In genomic region chr5:142179304-142179703, GRCm38 (mm10) we compare ENCODE assay signal across 13 mouse cellular contexts.
DNase-seq lines count a peak whose midpoint lies in the region; ATAC-seq and TF ChIP-seq lines count a peak whose summit lies in the region.
"Had no signal": no experiment of that assay in that cellular context is flagged by ENCODE, and none has a peak within 500 bp of the region (broad histone marks: within the 10 kb centered on the region; RNA-seq: fewer than 3 reads in every experiment).

No protein-coding gene starts in this region.

- H3K4me3 ChIP-seq in forebrain, embryonic 10.5 days = peak overlapping the region; percentile 27; the same call in 1 of the 2 replicates
- H3K4me3 ChIP-seq in hindbrain, embryonic 16.5 days (ENCODE audit: low read length) = no peak overlapping the region
- no peak overlapping the region for H3K4me3 ChIP-seq in neural tube, embryonic 13.5 days
- H3K4me3 ChIP-seq in lung, postnatal 0 days (ENCODE audit: low read depth, low read length) = no peak overlapping the region
- H3K4me3 ChIP-seq: erythroblast, embryonic 14.5 days had no signal

- H3K4me1 ChIP-seq in forebrain, embryonic 10.5 days = peaks cover 27% of the 10 kb centered on the region
- H3K4me1 ChIP-seq in hindbrain, embryonic 16.5 days (ENCODE audit: control insufficient read depth, insufficient read depth, low read depth, low read length) = peaks cover 13% of the 10 kb centered on the region
- peaks cover 41% of the 10 kb centered on the region for H3K4me1 ChIP-seq in neural tube, embryonic 13.5 days (replicated peaks)
- no peaks in the 10 kb centered on the region for H3K4me1 ChIP-seq in lung, postnatal 0 days (ENCODE audit: insufficient read depth, low read depth, low read length)

- H3K27ac ChIP-seq in forebrain, embryonic 10.5 days = no peak overlapping the region; the same call in 1 of the 2 replicates
- no peak overlapping the region for H3K27ac ChIP-seq in hindbrain, embryonic 16.5 days (ENCODE audit: low read depth, low read length)
- peak overlapping the region; percentile 88; the same call in 1 of the 2 replicates for H3K27ac ChIP-seq in neural tube, embryonic 13.5 days (replicated peaks)
- H3K27ac ChIP-seq in lung, postnatal 0 days (ENCODE audit: low read length) = no peak overlapping the region

- H3K4me2 ChIP-seq in hindbrain, embryonic 16.5 days (ENCODE audit: low read length) = no peak overlapping the region
- no peak overlapping the region for H3K4me2 ChIP-seq in neural tube, embryonic 13.5 days
- no peak overlapping the region for H3K4me2 ChIP-seq in lung, postnatal 0 days (replicated peaks; ENCODE audit: low read depth, low read length)

- no peak for TF ChIP-seq CTCF in lung, postnatal 0 days (IDR thresholded peaks at IDR 0.05)

- H3K9ac ChIP-seq in hindbrain, embryonic 16.5 days (ENCODE audit: low read depth, low read length) = no peak overlapping the region
- no peak overlapping the region for H3K9ac ChIP-seq in neural tube, embryonic 13.5 days
- H3K9ac ChIP-seq in lung, postnatal 0 days (replicated peaks; ENCODE audit: low read depth) = no peak overlapping the region

- TF ChIP-seq EP300 in lung, postnatal 0 days (IDR thresholded peaks at IDR 0.05) = no peak

- peak; percentile 86 for DNase-seq in embryo, embryonic 10.5 days (ENCODE audit: low spot score)
- peak; percentile 60 for DNase-seq in forebrain, embryonic 10.5 days (ENCODE audit: extremely low spot score, low spot score)
- DNase-seq in heart, adult 8-10 months (ENCODE audit: low spot score) = no peak
- no peak for DNase-seq in lung, postnatal 0 days (ENCODE audit: low spot score)
- DNase-seq in adrenal gland, adult 8-10 months = no peak
- DNase-seq: adrenal gland, adult 2 months; heart, postnatal 14 days; kidney, postnatal 10 days; lung, adult 18-20 months; right cerebral cortex, postnatal 4 days had no signal

- WGBS in forebrain, embryonic 10.5 days = 8% methylated on average over 11 of the region's 11 CpGs
- 21% methylated on average over 11 of the region's 11 CpGs for WGBS in hindbrain, embryonic 16.5 days
- WGBS in neural tube, embryonic 13.5 days = 19% methylated on average over 11 of the region's 11 CpGs
- WGBS in lung, postnatal 0 days = 73% methylated on average over 11 of the region's 11 CpGs

- H3K9me3 ChIP-seq in forebrain, embryonic 10.5 days = no peaks in the 10 kb centered on the region
- no peaks in the 10 kb centered on the region for H3K9me3 ChIP-seq in hindbrain, embryonic 16.5 days (ENCODE audit: control insufficient read depth, low read length)
- no peaks in the 10 kb centered on the region for H3K9me3 ChIP-seq in neural tube, embryonic 13.5 days
- H3K9me3 ChIP-seq in lung, postnatal 0 days (ENCODE audit: low read length) = no peaks in the 10 kb centered on the region

- H3K36me3 ChIP-seq in forebrain, embryonic 10.5 days (replicated peaks) = no peaks in the 10 kb centered on the region
- H3K36me3 ChIP-seq in hindbrain, embryonic 16.5 days (ENCODE audit: control insufficient read depth, insufficient read depth, low read length) = no peaks in the 10 kb centered on the region
- no peaks in the 10 kb centered on the region for H3K36me3 ChIP-seq in neural tube, embryonic 13.5 days
- H3K36me3 ChIP-seq in lung, postnatal 0 days (ENCODE audit: insufficient read depth, low read length) = no peaks in the 10 kb centered on the region

- H3K27me3 ChIP-seq in forebrain, embryonic 10.5 days (ENCODE audit: poor library complexity, severe bottlenecking) = peaks cover 95% of the 10 kb centered on the region
- H3K27me3 ChIP-seq in hindbrain, embryonic 16.5 days (replicated peaks; ENCODE audit: control insufficient read depth, insufficient read depth, low read length) = peaks cover 5% of the 10 kb centered on the region; the same call in 1 of the 2 replicates
- H3K27me3 ChIP-seq in neural tube, embryonic 13.5 days = peaks cover 57% of the 10 kb centered on the region
- no peaks in the 10 kb centered on the region for H3K27me3 ChIP-seq in lung, postnatal 0 days (replicated peaks; ENCODE audit: insufficient read depth, low read length)

- ATAC-seq in hindbrain, embryonic 16.5 days = peak; percentile 64; the same call in 1 of the 2 replicates
- ATAC-seq in neural tube, embryonic 13.5 days (ENCODE audit: low read depth) = no peak
- no peak for ATAC-seq in lung, postnatal 0 days

Comparison
In these comparisons a context has a peak if more than half of its experiments do, and no peak if none do; other contexts are left out.
1. DNase-seq: peak in embryo, embryonic 10.5 days (single experiment) and forebrain, embryonic 10.5 days (single experiment); none in heart, adult 8-10 months (single experiment), lung, postnatal 0 days (single experiment) and adrenal gland, adult 8-10 months (single experiment).